In the genomic region with DNA sequence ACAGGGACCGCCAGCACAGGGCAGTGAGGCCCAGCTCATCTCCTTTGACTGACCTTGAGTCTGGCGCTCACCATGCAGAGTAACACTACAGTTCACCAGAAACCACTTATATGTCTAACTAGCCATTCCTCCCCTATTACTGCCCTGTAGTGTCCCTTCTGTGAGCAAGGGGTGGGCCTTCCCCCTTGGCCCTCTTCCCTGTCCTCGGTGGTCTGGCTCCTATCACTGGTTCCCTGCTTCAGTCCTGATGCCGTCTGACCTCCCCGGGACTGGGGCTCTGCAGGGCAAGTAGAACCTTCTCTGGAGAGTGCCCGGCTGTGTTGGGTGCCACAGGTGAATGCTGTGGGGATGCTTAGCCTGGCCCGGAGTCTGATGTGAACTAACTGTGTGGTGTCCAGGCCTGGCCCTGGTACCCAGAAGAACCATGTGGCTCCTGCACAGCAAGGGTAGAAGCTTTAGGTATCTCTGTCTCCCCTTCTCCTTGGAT, we compare ENCODE assay signal across 9 mouse cellular contexts. TPM values are rescaled to one million over a fixed set of nuclear protein-coding genes. Genes with fewer than 3 reads are reported as not detected.
A peak's percentile ranks its signal among the peaks of the same experiment; 100 is the strongest.
DNase-seq lines count a peak whose midpoint lies in the region; ATAC-seq and TF ChIP-seq lines count a peak whose summit lies in the region.
"Had no signal": no experiment of that assay in that cellular context is flagged by ENCODE, and none has a peak within 500 bp of the region (broad histone marks: within the 10 kb centered on the region; RNA-seq: fewer than 3 reads in every experiment).

No protein-coding gene starts in this region.

- intact Hi-C loops in gastrocnemius, adult 2 months (cut with DNase I), result no loop called here
- intact Hi-C loops in gastrocnemius, postnatal 36 days (cut with DNase I), result no loop called here

- no peak for TF ChIP-seq CTCF in gastrocnemius, adult 2 months (IDR thresholded peaks at IDR 0.05)
- TF ChIP-seq CTCF in CH12.LX (conservative IDR thresholded peaks at IDR 0.05 in 1 of 2, IDR thresholded peaks at IDR 0.05 in 1 of 2; ENCODE audit: low read depth in 2 of 2, low read length in 2 of 2), result no peak

- no peaks in the 10 kb centered on the region for H3K9me3 ChIP-seq in CH12.LX (replicated peaks; ENCODE audit: low read length)
- no peaks in the 10 kb centered on the region for H3K9me3 ChIP-seq in heart, embryonic 16.5 days (replicated peaks; ENCODE audit: control insufficient read depth, low read length)
- H3K9me3 ChIP-seq in liver, embryonic 15.5 days (replicated peaks), result no peaks in the 10 kb centered on the region

- TF ChIP-seq RAD21 in CH12.LX (IDR thresholded peaks at IDR 0.05; ENCODE audit: low read depth, low read length), result no peak

- DNase-seq in gastrocnemius, adult 2 months, result no peak
- DNase-seq in gastrocnemius, postnatal 36 days, result no peak
- no peak for DNase-seq in CH12.LX (ENCODE audit: extremely low read depth)
- no peak for DNase-seq in adrenal gland, adult 2 months
- DNase-seq in left cerebral cortex, adult 18-20 months (ENCODE audit: low spot score in 2 of 2), result no peak
- DNase-seq: gastrocnemius, postnatal 10 days had no signal

- H3K4me2 ChIP-seq in CH12.LX (ENCODE audit: insufficient read depth, low read depth, poor library complexity, severe bottlenecking), result peak overlapping the region; percentile 63; the same call in 1 of the 2 replicates
- H3K4me2 ChIP-seq in heart, embryonic 16.5 days (ENCODE audit: low read depth, low read length), result peak overlapping the region; percentile 80
- H3K4me2 ChIP-seq in liver, embryonic 15.5 days, result peak overlapping the region; percentile 93

- H3K27me3 ChIP-seq in CH12.LX (replicated peaks), result no peaks in the 10 kb centered on the region
- H3K27me3 ChIP-seq in heart, embryonic 16.5 days (ENCODE audit: control insufficient read depth, insufficient read depth, low read length), result no peaks in the 10 kb centered on the region
- no peaks in the 10 kb centered on the region for H3K27me3 ChIP-seq in liver, embryonic 15.5 days

- in situ Hi-C loops in CH12.LX (cut with MboI; ENCODE audit: low pct_ligation_motif_present, low pct_unique_long_range_greater_than_20kb, low sequenced_read_pairs), result no loop called here

- 81% methylated on average over 7 of the region's 7 CpGs for WGBS in heart, embryonic 16.5 days
- WGBS in liver, embryonic 15.5 days (ENCODE audit: insufficient replicate concordance), result 84% methylated on average over 7 of the region's 7 CpGs

- dilution Hi-C loops in CH12.LX (cut with MboI; ENCODE audit: extremely low pct_ligation_motif_present, extremely low pct_unique_long_range_greater_than_20kb, low sequenced_read_pairs), result no loop called here

- peak overlapping the region; percentile 93 for H3K4me3 ChIP-seq in gastrocnemius, adult 2 months
- peak overlapping the region in 2 of 3 experiments; percentile 71 to 100 for H3K4me3 ChIP-seq in CH12.LX (replicated peaks in 1 of 3; ENCODE audit: low read depth in 2 of 3, low read length in 2 of 3, poor library complexity in 1 of 3)
- H3K4me3 ChIP-seq in heart, embryonic 16.5 days (ENCODE audit: low read length), result no peak overlapping the region; the same call in 1 of the 2 replicates
- H3K4me3 ChIP-seq in liver, embryonic 15.5 days (replicated peaks), result peak overlapping the region; percentile 76; the same call in 1 of the 2 replicates

- no peak overlapping the region for H3K27ac ChIP-seq in gastrocnemius, adult 2 months
- H3K27ac ChIP-seq in CH12.LX (ENCODE audit: insufficient read depth, low read depth), result no peak overlapping the region
- H3K27ac ChIP-seq in heart, embryonic 16.5 days (ENCODE audit: low read length), result no peak overlapping the region; the same call in 1 of the 2 replicates
- H3K27ac ChIP-seq in liver, embryonic 15.5 days (replicated peaks), result peak overlapping the region; percentile 63

- no peak for ATAC-seq in heart, embryonic 16.5 days (replicated peaks; ENCODE audit: extremely low read depth, insufficient read depth, low FRiP score)
- ATAC-seq in liver, embryonic 15.5 days (ENCODE audit: insufficient read depth), result no peak
- no peak for ATAC-seq in cerebellum, adult (ENCODE audit: insufficient number of reproducible peaks, low FRiP score, low TSS enrichment)

- peaks cover 6 to 28% of the 10 kb centered on the region in 2 experiments for H3K4me1 ChIP-seq in CH12.LX (ENCODE audit: control insufficient read depth in 1 of 2, insufficient read depth in 2 of 2)
- H3K4me1 ChIP-seq in heart, embryonic 16.5 days (ENCODE audit: control insufficient read depth, insufficient read depth, low read length), result peaks cover 14% of the 10 kb centered on the region
- H3K4me1 ChIP-seq in liver, embryonic 15.5 days (replicated peaks), result peaks cover 43% of the 10 kb centered on the region

- H3K36me3 ChIP-seq in CH12.LX (replicated peaks in 1 of 2; ENCODE audit: control insufficient read depth in 1 of 2, insufficient read depth in 1 of 2, low read length in 1 of 2), result peaks cover 70 to 81% of the 10 kb centered on the region in 2 experiments
- peaks cover 54% of the 10 kb centered on the region for H3K36me3 ChIP-seq in heart, embryonic 16.5 days (ENCODE audit: control insufficient read depth, insufficient read depth)
- peaks cover 84% of the 10 kb centered on the region for H3K36me3 ChIP-seq in liver, embryonic 15.5 days (replicated peaks)

- peaks cover 26% of the 10 kb centered on the region for H3K79me2 ChIP-seq in CH12.LX (replicated peaks; ENCODE audit: control insufficient read depth, extremely low read depth, insufficient read depth, poor library complexity, severe bottlenecking)

- no peak for TF ChIP-seq EP300 in CH12.LX (IDR thresholded peaks at IDR 0.05; ENCODE audit: low read length)

- TF ChIP-seq POLR2A in CH12.LX (IDR thresholded peaks at IDR 0.05; ENCODE audit: low read depth, low read length), result no peak

- H3K9ac ChIP-seq in CH12.LX (ENCODE audit: insufficient read depth, low read depth), result no peak overlapping the region; the same call in 1 of the 2 replicates
- peak overlapping the region; percentile 96 for H3K9ac ChIP-seq in heart, embryonic 16.5 days (ENCODE audit: low read length)
- H3K9ac ChIP-seq in liver, embryonic 15.5 days, result peak overlapping the region; percentile 75; the same call in 1 of the 2 replicates

TF ChIP-seq in CH12.LX, 34 proteins besides CTCF, POLR2A, EP300 and RAD21 (continues in another document):
- TF ChIP-seq POLR2AphosphoS2 (IDR thresholded peaks at IDR 0.05; ENCODE audit: low read depth, low read length), result no peak

RNA-seq across cellular contexts. Expression of a gene that starts 0.9 kb away (rescaled TPM):
- total RNA-seq in gastrocnemius, adult 2 months (2021), result 100 to 1,000 TPM; 120 to 177 TPM
- total RNA-seq in gastrocnemius, postnatal 36 days (2021), result 100 to 1,000 TPM; 142 to 144 TPM
- total RNA-seq in CH12.LX (2012; rRNA removed), result 267 and 336 TPM in 2 replicates
- 47.5 and 60.3 TPM in 2 replicates for total RNA-seq in CH12.LX (2014; rRNA removed)
- 341 and 363 TPM in 2 replicates for polyA plus RNA-seq in CH12.LX (2012; ENCODE audit: insufficient read length, low read depth)
- polyA plus RNA-seq in heart, embryonic 16.5 days (2015; fragmentation: Nextera tagmentation; extraction: Ambion mirVana), result 247 and 252 TPM in 2 replicates
- 89.5 and 90.2 TPM in 2 replicates for polyA plus RNA-seq in liver, embryonic 15.5 days (2015; fragmentation: Nextera tagmentation; extraction: Ambion mirVana)
- 100 to 1,000 TPM; 107 to 146 TPM for total RNA-seq in adrenal gland, adult 2 months (2021)
- polyA plus RNA-seq in adrenal gland, adult 2 months (2012; rRNA removed), result 163 and 185 TPM in 2 replicates
- total RNA-seq in left cerebral cortex, adult 18-20 months (2021), result 10 to 100 TPM; 64.4 to 74.4 TPM

RNA-seq across cellular contexts. Expression of a gene that starts 8.1 kb away (rescaled TPM):
- 1 to 10 TPM; 2.8 to 4.1 TPM for total RNA-seq in gastrocnemius, adult 2 months (2021)
- 1 to 10 TPM; 3.7 to 4.5 TPM for total RNA-seq in gastrocnemius, postnatal 36 days (2021)
- total RNA-seq in CH12.LX (2012; rRNA removed) (32.9 and 48.5 TPM in 2 replicates), CH12.LX (2014; rRNA removed) (29.5 and 34.6 TPM in 2 replicates)
- polyA plus RNA-seq in CH12.LX (2012; ENCODE audit: insufficient read length, low read depth), result 43.4 and 45.9 TPM in 2 replicates
- polyA plus RNA-seq in heart, embryonic 16.5 days (2015; fragmentation: Nextera tagmentation; extraction: Ambion mirVana), result 39.6 and 43.9 TPM in 2 replicates
- 42.8 and 46.5 TPM in 2 replicates for polyA plus RNA-seq in liver, embryonic 15.5 days (2015; fragmentation: Nextera tagmentation; extraction: Ambion mirVana)
- 100 to 1,000 TPM; 103 to 116 TPM for total RNA-seq in adrenal gland, adult 2 months (2021)
- polyA plus RNA-seq in adrenal gland, adult 2 months (2012; rRNA removed), result 400 and 531 TPM in 2 replicates
- 10 to 100 TPM; 19.6 to 22.6 TPM for total RNA-seq in left cerebral cortex, adult 18-20 months (2021)

RNA-seq across cellular contexts. Expression of a gene that starts 16.1 kb away (rescaled TPM):
- 1 to 10 TPM; 5.6 to 6.3 TPM for total RNA-seq in gastrocnemius, adult 2 months (2021)
- 1 to 10 TPM; 4.8 to 6.3 TPM for total RNA-seq in gastrocnemius, postnatal 36 days (2021)
- total RNA-seq in CH12.LX (2012; rRNA removed) (24.8 and 26.1 TPM in 2 replicates), CH12.LX (2014; rRNA removed) (34.6 and 42.6 TPM in 2 replicates)
- 19.8 and 22.8 TPM in 2 replicates for polyA plus RNA-seq in CH12.LX (2012; ENCODE audit: insufficient read length, low read depth)
- polyA plus RNA-seq in heart, embryonic 16.5 days (2015; fragmentation: Nextera tagmentation; extraction: Ambion mirVana), result 33.6 and 34.2 TPM in 2 replicates
- 13.7 and 14.0 TPM in 2 replicates for polyA plus RNA-seq in liver, embryonic 15.5 days (2015; fragmentation: Nextera tagmentation; extraction: Ambion mirVana)
- 10 to 100 TPM; 21.4 to 27.2 TPM for total RNA-seq in adrenal gland, adult 2 months (2021)
- polyA plus RNA-seq in adrenal gland, adult 2 months (2012; rRNA removed), result 23.2 and 27.2 TPM in 2 replicates
- total RNA-seq in left cerebral cortex, adult 18-20 months (2021), result 10 to 100 TPM; 47.2 to 49.7 TPM

RNA-seq across cellular contexts. Expression of a gene that starts 25.6 kb away (rescaled TPM):
- 1 to 10 TPM; 5.2 to 7.2 TPM for total RNA-seq in gastrocnemius, adult 2 months (2021)
- 1 to 10 TPM; 4.1 to 6.2 TPM for total RNA-seq in gastrocnemius, postnatal 36 days (2021)
- total RNA-seq in CH12.LX (2012; rRNA removed) (30.1 and 43.9 TPM in 2 replicates), CH12.LX (2014; rRNA removed) (54.6 and 61.1 TPM in 2 replicates)
- polyA plus RNA-seq in CH12.LX (2012; ENCODE audit: insufficient read length, low read depth), result 70.4 and 104 TPM in 2 replicates
- polyA plus RNA-seq in heart, embryonic 16.5 days (2015; fragmentation: Nextera tagmentation; extraction: Ambion mirVana), result 25.4 and 27.4 TPM in 2 replicates
- 13.0 and 14.2 TPM in 2 replicates for polyA plus RNA-seq in liver, embryonic 15.5 days (2015; fragmentation: Nextera tagmentation; extraction: Ambion mirVana)
- 10 to 100 TPM; 24.6 to 33.0 TPM for total RNA-seq in adrenal gland, adult 2 months (2021)
- 8.3 and 12.0 TPM in 2 replicates for polyA plus RNA-seq in adrenal gland, adult 2 months (2012; rRNA removed)
- total RNA-seq in left cerebral cortex, adult 18-20 months (2021), result 10 to 100 TPM; 26.4 to 29.1 TPM

RNA-seq across cellular contexts. Expression of a gene that starts 25.6 kb away (rescaled TPM):
- total RNA-seq in gastrocnemius, adult 2 months (2021), result 10 to 100 TPM; 19.1 to 31.8 TPM
- 10 to 100 TPM; 21.4 to 25.6 TPM for total RNA-seq in gastrocnemius, postnatal 36 days (2021)
- total RNA-seq in CH12.LX (2012; rRNA removed), result 18.7 and 31.4 TPM in 2 replicates
- 17.6 and 20.3 TPM in 2 replicates for total RNA-seq in CH12.LX (2014; rRNA removed)
- 10.4 and 12.2 TPM in 2 replicates for polyA plus RNA-seq in CH12.LX (2012; ENCODE audit: insufficient read length, low read depth)
- polyA plus RNA-seq in heart, embryonic 16.5 days (2015; fragmentation: Nextera tagmentation; extraction: Ambion mirVana), result 23.2 and 23.5 TPM in 2 replicates
- 6.8 and 7.1 TPM in 2 replicates for polyA plus RNA-seq in liver, embryonic 15.5 days (2015; fragmentation: Nextera tagmentation; extraction: Ambion mirVana)
- total RNA-seq in adrenal gland, adult 2 months (2021), result 10 to 100 TPM; 25.8 to 37.1 TPM
- polyA plus RNA-seq in adrenal gland, adult 2 months (2012; rRNA removed), result 48.7 and 81.2 TPM in 2 replicates
- total RNA-seq in left cerebral cortex, adult 18-20 months (2021), result 10 to 100 TPM; 13.0 to 16.4 TPM
